Mouse (Mus musculus): ENCODE data around the gene Mettl23.
A peak's percentile ranks its signal among the peaks of the same experiment; 100 is the strongest.
"Not testable (repeated sequence)": the region's sequence is repeated elsewhere in the genome, so short reads cannot be mapped to it uniquely, and the experiment has no call there.

Mettl23 gene

DNA sequence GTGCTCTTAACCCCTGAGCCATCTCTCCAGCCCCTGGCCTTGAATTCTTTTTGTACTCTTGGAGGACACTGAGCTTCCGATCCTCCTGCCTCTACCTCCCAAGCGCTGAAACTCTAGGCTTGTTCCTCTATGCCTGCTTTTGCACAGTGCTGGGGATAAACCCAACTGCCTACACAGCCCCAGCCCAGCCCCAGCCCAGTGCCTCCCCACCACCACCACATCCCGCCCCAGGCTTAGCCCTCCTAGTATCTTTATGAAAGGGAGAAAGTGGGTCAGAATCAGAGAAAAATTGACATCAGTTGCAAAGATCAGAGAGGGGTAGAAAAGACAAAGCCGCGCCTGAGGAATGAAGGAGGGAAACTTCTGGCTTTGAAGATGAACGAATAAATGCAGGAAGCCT is 41.0 kb downstream of the Mettl23 start:
- DNase-seq = no peak

DNA sequence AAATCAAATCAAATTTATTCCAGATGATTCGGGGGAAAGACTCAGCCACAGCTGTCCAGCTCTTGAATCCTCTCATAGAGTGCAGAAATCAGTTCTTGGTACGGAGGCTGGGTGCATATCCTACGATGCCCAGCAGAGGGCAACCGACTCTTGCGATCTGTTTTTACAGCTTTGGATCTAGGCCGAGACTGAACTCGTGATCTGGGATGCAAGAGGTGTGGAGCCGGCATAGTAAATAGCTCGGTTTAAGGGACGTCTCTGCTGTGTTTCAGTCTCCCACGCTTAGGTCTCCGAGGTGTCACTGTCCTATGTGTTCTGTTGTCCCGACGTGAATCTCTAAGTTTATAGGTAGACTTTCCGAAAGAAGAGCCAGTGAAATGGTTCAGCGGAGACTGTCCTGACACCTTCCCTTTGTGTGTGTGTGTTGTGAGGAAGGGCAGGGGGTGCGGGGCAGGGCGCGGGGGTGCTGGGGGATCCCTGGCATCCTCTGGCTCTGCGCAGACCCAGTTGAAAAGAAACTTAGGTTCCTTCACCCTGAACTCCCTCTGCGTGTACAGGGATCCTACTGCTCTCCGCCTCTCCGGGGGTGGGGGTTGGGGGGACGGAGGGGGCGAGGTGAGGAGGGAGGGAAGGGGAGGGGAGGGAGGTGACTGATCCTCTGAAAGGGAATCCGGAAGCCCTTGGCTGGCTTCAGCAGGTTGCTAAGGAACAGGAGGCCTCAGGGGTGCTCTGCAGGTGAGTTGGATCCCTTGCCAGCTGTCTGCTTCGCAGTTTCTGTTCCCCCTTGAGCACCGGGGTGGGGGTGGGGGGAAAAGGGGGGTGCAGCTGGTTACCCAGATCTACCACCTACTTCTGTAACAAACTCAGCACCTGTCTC is 42.4 kb downstream of the Mettl23 start:
- DNase-seq = peak; percentile 86

DNA sequence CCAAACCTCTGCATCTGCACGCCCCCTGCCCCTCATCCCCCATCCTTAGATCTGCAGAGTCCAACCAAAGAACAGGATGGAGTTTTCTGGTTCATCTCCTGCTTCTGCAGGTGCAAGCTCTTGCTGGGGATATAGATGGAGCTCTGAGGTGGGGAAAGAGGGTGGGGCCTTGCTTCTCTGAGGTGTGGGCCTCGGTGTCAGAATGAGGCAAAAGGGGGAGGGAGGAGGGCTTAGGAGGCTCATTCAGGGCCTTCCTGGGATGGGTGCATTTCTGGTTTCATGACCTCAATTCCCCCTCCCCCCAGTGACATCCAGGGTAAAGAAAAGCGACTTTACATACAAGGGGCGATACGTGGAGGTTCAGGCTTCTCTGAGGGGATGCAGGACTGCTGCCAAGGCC is 44.1 kb downstream of the Mettl23 start:
- DNase-seq = no peak

DNA sequence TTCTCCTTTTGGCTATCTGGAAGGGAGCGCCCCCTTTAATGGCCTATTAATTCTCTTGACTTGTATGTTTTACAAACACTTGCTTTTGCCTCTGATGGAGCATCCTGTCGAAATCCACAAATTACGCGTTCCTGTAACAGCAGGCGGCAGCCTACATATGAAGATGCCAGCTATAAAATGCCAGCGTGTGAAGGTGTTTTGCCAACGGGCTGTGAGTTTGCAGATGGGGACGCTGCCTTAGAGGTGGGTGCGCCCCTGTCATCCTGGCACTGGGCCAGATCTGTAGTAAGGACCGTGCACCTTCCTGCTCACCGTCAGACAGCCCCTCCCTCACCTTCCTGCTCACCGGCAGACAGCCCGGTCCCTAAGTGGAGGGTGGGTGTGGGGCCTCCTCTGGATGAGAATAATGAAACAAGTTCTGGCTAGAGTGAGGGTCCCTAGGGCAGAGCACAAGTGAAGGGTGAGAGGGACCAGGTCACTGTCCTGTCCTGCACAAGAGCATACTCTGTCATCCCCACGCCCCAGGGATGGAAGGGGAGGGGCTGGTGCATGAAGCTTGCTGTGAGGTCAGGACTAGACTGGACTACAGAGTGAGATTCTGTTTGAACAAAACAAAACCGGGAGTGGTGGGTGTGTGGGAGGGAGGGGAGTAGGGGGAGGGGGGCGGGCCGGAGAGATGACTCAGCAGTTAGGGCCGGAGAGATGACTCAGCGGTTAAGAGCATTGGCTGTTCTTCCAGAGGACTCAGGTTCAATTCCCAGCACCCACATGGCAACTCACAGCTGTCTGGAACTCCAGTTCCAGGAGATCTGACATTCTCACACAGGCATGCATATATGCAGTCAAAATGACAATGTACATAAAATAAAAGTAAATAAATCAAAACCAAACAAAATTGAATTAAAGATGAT is 50.7 kb downstream of the Mettl23 start:
- no peak for DNase-seq

DNA sequence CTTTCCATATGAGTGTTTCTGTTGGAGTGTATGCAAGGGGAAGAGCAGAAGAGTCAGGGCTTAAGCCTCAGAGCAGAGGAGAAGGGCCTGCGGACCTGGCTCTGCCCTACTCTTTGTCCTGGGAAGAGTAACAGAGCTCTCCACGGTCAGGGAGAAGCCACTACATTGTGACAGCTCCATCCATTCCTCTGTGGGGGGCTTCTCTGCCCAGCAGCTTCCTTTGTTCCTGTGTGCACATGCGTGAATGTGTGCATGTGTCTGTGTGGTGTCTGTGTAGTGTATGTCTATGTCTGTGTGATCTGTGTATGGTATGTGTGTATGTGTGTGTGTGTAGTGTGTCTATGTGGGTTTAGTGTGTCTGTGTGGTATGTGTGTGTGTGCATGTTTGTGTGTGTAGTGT is 52.3 kb downstream of the Mettl23 start:
- DNase-seq = no peak

DNA sequence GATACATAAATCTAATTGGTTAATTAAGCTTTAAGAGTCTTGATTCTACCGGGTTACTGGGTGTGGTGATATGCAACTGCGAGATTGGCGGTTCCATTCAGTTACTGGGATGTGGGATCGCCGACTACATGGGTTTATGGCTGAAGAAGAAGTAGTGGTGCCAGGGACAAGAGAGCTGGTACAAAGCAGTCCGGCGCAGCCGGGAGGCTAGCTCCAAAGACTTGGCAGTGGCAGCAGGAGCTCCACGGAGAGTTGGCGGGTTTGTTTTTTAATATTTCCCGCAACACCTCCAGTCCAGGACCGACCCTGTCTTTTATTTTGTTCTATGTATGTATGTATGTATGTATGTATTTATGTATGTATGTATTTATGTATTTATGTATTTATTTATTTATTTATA is 56.2 kb downstream of the Mettl23 start:
- DNase-seq = no peak

DNA sequence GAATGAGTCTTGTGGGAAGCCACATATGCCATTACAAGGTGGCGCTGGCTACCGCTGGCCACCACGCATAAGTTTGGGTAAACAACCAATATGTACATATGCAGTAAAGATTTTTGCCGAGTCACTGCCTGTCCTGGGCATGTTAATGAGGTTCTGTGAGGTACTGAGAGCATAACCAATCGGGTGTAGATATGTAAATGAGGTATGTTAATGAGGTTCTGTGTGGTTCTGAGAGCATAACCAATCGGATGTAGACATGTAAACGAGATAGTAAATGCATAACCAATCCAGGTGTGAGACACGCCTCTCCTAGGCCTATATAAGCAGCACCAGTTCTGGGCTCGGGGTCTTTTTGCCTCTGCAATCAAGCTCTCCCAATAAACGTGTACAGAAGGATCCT is 59.5 kb downstream of the Mettl23 start:
- not testable (repeated sequence) for DNase-seq
